Mouse (Mus musculus): ENCODE data around the gene Cxxc4. TPM values are rescaled to one million over a fixed set of nuclear protein-coding genes. Genes with fewer than 3 reads are reported as not detected.

Cxxc4 gene
- 0.09 and 0.12 TPM in 2 replicates for polyA plus RNA-seq (2012; rRNA removed)

GRCm38 (mm10) chr3:134236414-134237112 is at the start of gene Cxxc4:
Cxxc4 (plus strand) TSS chr3:134236484.

All from liver, embryonic 14 days (tissue).